Comparison of ENCODE assay signal across 7 mouse cellular contexts in genomic region chr8:70418954-70419353, GRCm38 (mm10). TPM values are rescaled to one million over a fixed set of nuclear protein-coding genes. Genes with fewer than 3 reads are reported as not detected.
DNase-seq lines count a peak whose midpoint lies in the region; ATAC-seq and TF ChIP-seq lines count a peak whose summit lies in the region.

No protein-coding gene starts in this region.

- no peak overlapping the region for H3K27ac ChIP-seq in midbrain, postnatal 0 days (ENCODE audit: low read depth, low read length)
- no peak overlapping the region for H3K27ac ChIP-seq in midbrain, embryonic 13.5 days
- peak overlapping the region; percentile 70 for H3K27ac ChIP-seq in olfactory bulb, adult 2 months (ENCODE audit: insufficient read depth, low read depth, low read length)

- no peak overlapping the region for H3K4me3 ChIP-seq in midbrain, postnatal 0 days (ENCODE audit: low read depth, low read length)
- no peak overlapping the region for H3K4me3 ChIP-seq in midbrain, embryonic 13.5 days (replicated peaks)
- no peak overlapping the region for H3K4me3 ChIP-seq in olfactory bulb, adult 2 months (ENCODE audit: insufficient read depth, low read depth, low read length)

- H3K9ac ChIP-seq in midbrain, postnatal 0 days (replicated peaks; ENCODE audit: low read length, poor library complexity, severe bottlenecking), result 0 out of 2 replicates have a peak overlapping the region, but pooled peaks have one; percentile 24
- no peak overlapping the region for H3K9ac ChIP-seq in midbrain, embryonic 13.5 days (replicated peaks)

- TF ChIP-seq POLR2A in olfactory bulb, adult 2 months (IDR thresholded peaks at IDR 0.05; ENCODE audit: insufficient read depth, low read depth, low read length), result no peak

- no peaks in the 10 kb centered on the region for H3K27me3 ChIP-seq in midbrain, postnatal 0 days (ENCODE audit: insufficient read depth, low read length)
- no peaks in the 10 kb centered on the region for H3K27me3 ChIP-seq in midbrain, embryonic 13.5 days

- H3K9me3 ChIP-seq in midbrain, postnatal 0 days (ENCODE audit: low read length), result no peaks in the 10 kb centered on the region
- H3K9me3 ChIP-seq in midbrain, embryonic 13.5 days, result no peaks in the 10 kb centered on the region

- WGBS in midbrain, postnatal 0 days, result 59% methylated on average over 14 of the region's 14 CpGs
- 81% methylated on average over 14 of the region's 14 CpGs for WGBS in midbrain, embryonic 13.5 days
- WGBS in olfactory bulb, adult 2 months, result 4% methylated on average over 14 of the region's 14 CpGs

- H3K4me1 ChIP-seq in midbrain, postnatal 0 days (ENCODE audit: insufficient read depth, low read length), result peaks cover 10% of the 10 kb centered on the region; the same call in 1 of the 2 replicates
- peaks cover 43% of the 10 kb centered on the region for H3K4me1 ChIP-seq in midbrain, embryonic 13.5 days (replicated peaks)
- H3K4me1 ChIP-seq in olfactory bulb, adult 2 months (ENCODE audit: control insufficient read depth, insufficient read depth, low read length), result peaks cover 65% of the 10 kb centered on the region

- no peaks in the 10 kb centered on the region for H3K36me3 ChIP-seq in midbrain, postnatal 0 days (ENCODE audit: insufficient read depth, low read length)
- peaks cover 5% of the 10 kb centered on the region; the same call in 1 of the 2 replicates for H3K36me3 ChIP-seq in midbrain, embryonic 13.5 days

- no peak overlapping the region for H3K4me2 ChIP-seq in midbrain, postnatal 0 days (ENCODE audit: low read depth, low read length, poor library complexity, severe bottlenecking)
- H3K4me2 ChIP-seq in midbrain, embryonic 13.5 days (replicated peaks), result no peak overlapping the region

- no peak for ATAC-seq in midbrain, postnatal 0 days (ENCODE audit: low FRiP score)
- no peak for ATAC-seq in midbrain, embryonic 13.5 days
- ATAC-seq in frontal cortex, adult (ENCODE audit: low TSS enrichment), result peak; percentile 39

- DNase-seq in midbrain, postnatal 0 days (ENCODE audit: low spot score), result no peak
- peak; percentile 70 for DNase-seq in kidney, postnatal 10 days
- no peak for DNase-seq in adrenal gland, adult 18-20 months (ENCODE audit: low spot score in 2 of 2)
- no peak for DNase-seq in spleen, postnatal 36 days (ENCODE audit: low spot score in 2 of 2)

- TF ChIP-seq CTCF in midbrain, postnatal 0 days (IDR thresholded peaks at IDR 0.05), result no peak
- TF ChIP-seq CTCF in olfactory bulb, adult 2 months (IDR thresholded peaks at IDR 0.05; ENCODE audit: insufficient read depth, low read depth, low read length), result no peak

RNA-seq across cellular contexts. Expression of gene Crtc1, which starts 20.4 kb away (rescaled TPM):
- total RNA-seq in midbrain, postnatal 0 days (2014; rRNA removed), result 56.3 and 57.4 TPM in 2 replicates
- 46.5 and 47.8 TPM in 2 replicates for polyA plus RNA-seq in midbrain, postnatal 0 days (2015; fragmentation: Nextera tagmentation; extraction: Ambion mirVana)
- polyA plus RNA-seq in midbrain, embryonic 13.5 days (2015; fragmentation: Nextera tagmentation; extraction: Ambion mirVana), result 33.9 and 36.1 TPM in 2 replicates
- polyA plus RNA-seq in olfactory bulb, adult 2 months (2012; ENCODE audit: insufficient read depth, insufficient read length, low replicate concordance, missing spikeins), result not detected in 2 replicates
- total RNA-seq in adrenal gland, adult 18-20 months (2021), result 10 to 100 TPM; 19.3 to 22.3 TPM

RNA-seq across cellular contexts. Expression of gene Comp, which starts 45.6 kb away (rescaled TPM):
- 0.19 and 0.49 TPM in 2 replicates for total RNA-seq in midbrain, postnatal 0 days (2014; rRNA removed)
- 0.38 and 0.77 TPM in 2 replicates for polyA plus RNA-seq in midbrain, postnatal 0 days (2015; fragmentation: Nextera tagmentation; extraction: Ambion mirVana)
- polyA plus RNA-seq in midbrain, embryonic 13.5 days (2015; fragmentation: Nextera tagmentation; extraction: Ambion mirVana), result 0.21 and 0.42 TPM in 2 replicates
- polyA plus RNA-seq in olfactory bulb, adult 2 months (2012; ENCODE audit: insufficient read depth, insufficient read length, low replicate concordance, missing spikeins), result not detected in 2 replicates
- total RNA-seq in adrenal gland, adult 18-20 months (2021), result under 1 TPM in 1 of 2 experiments, not detected in 1; 0.35 TPM

RNA-seq across cellular contexts. Expression of gene Klhl26, which starts 57.8 kb away (rescaled TPM):
- 48.9 and 51.0 TPM in 2 replicates for total RNA-seq in midbrain, postnatal 0 days (2014; rRNA removed)
- 39.4 TPM in 2 replicates for polyA plus RNA-seq in midbrain, postnatal 0 days (2015; fragmentation: Nextera tagmentation; extraction: Ambion mirVana)
- polyA plus RNA-seq in midbrain, embryonic 13.5 days (2015; fragmentation: Nextera tagmentation; extraction: Ambion mirVana), result 19.3 and 22.2 TPM in 2 replicates
- polyA plus RNA-seq in olfactory bulb, adult 2 months (2012; ENCODE audit: insufficient read depth, insufficient read length, low replicate concordance, missing spikeins), result not detected in 2 replicates
- total RNA-seq in adrenal gland, adult 18-20 months (2021), result 10 to 100 TPM; 26.0 to 27.0 TPM

Comparison
In these comparisons a context has a peak if more than half of its experiments do, and no peak if none do; other contexts are left out.
1. RNA of gene Klhl26, which starts 57.8 kb away (polyA plus RNA-seq): 39.4 TPM in midbrain, postnatal 0 days and 19.3 to 22.2 TPM in midbrain, embryonic 13.5 days; not detected in olfactory bulb, adult 2 months; every median in the first group is over 10 times any median in the second.